Mouse (Mus musculus): Measurements from ENCODE around the gene Zfp385a. TPM values are rescaled to one million over a fixed set of nuclear protein-coding genes. Genes with fewer than 3 reads are reported as not detected.
"Not testable (repeated sequence)": the region's sequence is repeated elsewhere in the genome, so short reads cannot be mapped to it uniquely, and the experiment has no call there.

The Zfp385a gene
- total RNA-seq, 2 experiments from 2014 or later: 12.5 to 13.7 TPM

GRCm38 (mm10) chr15:103299644-103300043 is 40.2 kb downstream of the Zfp385a start:
- intact Hi-C loops (cut with DNase I): loop anchor here (10.0 kb wide), 1 partner anchor 45 kb away; the partner anchor contains the start of gene Nfe2
- DNase-seq (ENCODE audit: low spot score): no peak

DNA sequence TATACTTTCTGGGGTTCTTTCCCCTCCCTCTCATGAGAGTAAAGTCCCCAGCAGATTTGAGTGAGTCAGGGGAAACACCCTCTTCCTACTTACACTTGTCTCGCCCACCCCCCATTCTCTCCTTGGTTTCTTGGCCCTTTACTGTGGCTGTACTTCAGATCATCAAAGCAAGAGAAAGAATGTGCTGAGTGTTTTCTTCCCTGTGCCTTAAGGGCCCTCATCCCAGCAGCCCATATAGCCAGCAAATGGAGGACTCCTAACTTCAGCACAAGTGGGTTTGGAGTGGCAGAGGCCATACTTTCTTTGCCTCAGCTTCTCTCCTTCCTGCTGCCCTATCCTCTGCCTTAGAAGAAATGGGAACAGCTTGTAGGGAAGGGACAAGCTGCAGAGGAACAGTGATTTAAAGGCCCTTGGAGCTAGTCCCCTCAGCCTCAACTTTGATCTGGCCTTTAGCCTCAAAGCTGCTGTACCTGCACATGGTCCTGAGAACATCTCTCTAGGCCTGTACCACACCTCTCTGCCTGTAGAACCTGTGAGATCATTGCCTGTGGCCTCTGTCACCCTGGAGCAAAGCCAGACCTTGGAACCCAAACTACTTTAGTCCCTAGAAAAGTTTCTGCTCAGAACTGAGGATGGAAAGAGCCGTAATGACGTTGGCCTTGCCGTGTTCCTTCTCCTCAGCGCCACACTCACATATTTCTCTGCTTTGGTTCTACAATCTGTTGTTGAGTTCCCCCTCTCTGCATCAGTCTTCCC is 40.9 kb downstream of the Zfp385a start:
- intact Hi-C loops (cut with DNase I): no loop called here
- DNase-seq (ENCODE audit: low spot score): no peak

DNA sequence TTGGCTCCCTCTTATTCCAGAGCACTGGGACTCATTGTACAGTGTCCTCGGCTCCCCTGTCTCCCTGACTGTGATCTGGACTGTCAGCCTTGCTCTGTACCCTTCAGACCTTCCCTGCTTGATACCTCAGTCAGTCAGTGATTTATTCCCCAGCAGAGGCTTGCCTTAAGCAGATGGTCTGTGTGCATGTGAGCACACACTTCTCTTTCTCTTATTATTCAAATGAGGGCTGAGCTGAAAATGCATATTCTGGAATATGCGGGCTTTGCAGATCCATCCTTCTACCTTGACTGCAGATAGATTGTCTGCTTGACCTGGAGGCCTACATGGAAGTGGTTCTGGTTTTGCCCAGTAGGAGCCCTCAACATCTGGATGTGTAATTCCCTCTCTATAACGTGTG is 41.9 kb downstream of the Zfp385a start:
- intact Hi-C loops (cut with DNase I): no loop called here
- no peak for DNase-seq (ENCODE audit: low spot score)

GRCm38 (mm10) chr15:103297313-103297712 is 42.6 kb downstream of the Zfp385a start:
- intact Hi-C loops (cut with DNase I): no loop called here

DNA sequence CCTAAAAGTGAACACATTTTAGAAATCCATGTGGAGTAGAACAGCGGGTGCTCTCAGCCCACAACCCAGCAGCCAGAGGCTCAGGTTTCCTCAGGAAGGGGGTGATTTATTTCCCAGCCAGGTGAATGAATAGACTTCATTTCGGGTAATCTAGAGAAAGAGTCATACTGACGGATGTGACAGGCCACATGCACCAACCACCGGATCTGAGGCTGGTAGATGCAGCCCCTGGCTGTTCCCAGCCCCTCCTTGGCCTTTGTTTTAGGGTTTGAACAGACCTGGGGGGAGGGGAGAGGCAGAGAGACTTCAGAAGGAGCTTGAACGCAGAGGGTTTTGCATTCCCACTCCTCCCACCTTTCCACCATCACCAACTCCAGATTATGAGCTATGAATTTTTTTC is 44.0 kb downstream of the Zfp385a start:
- no peak for DNase-seq (ENCODE audit: low spot score)
- intact Hi-C loops (cut with DNase I): no loop called here

More at GRCm38 (mm10) chr15:103297313-103297712, 42.6 kb downstream of the Zfp385a start:
- no peak for DNase-seq (ENCODE audit: low spot score)

- intact Hi-C loops (cut with DNase I): no loop called here
- no peak for DNase-seq (ENCODE audit: low spot score)
Measured at GRCm38 (mm10) chr15:103294649-103295048, 45.2 kb downstream of the Zfp385a start.

GRCm38 (mm10) chr15:103293375-103293774 is 46.5 kb downstream of the Zfp385a start:
- DNase-seq (ENCODE audit: low spot score): no peak
- intact Hi-C loops (cut with DNase I): no loop called here

DNA sequence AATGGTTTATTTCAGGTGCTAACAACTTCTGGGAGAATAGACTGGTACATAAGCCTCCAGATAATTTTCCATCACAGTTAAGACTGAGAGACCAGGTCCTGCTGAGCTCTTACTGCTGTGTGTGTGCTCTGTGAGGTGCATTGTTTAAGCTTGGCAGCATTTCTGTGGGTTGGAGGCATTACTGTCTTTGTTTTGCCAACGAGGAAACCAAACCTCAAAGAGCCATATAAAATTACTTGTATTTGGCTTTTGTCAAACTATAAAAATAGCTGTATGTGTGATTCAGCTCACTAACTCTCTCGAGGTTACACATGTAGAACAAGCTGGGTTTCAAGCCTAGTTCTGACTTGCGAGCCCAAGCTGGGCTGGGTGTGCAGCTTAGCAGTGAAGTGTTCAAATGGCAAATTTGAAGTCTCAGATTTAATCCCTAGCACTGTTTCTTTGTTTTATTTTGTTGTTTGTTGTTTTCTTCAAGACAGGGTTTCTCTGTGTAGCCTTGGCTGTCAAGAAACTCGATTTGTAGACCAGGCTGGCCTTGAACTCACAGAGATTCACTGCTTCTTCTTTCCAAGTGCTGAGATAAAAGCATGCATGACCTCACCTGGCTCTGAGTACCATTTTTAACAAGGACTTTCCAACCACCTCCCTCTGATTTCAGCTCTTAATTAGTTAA is 47.1 kb downstream of the Zfp385a start:
- intact Hi-C loops (cut with DNase I): no loop called here
- DNase-seq (ENCODE audit: low spot score): no peak

DNA sequence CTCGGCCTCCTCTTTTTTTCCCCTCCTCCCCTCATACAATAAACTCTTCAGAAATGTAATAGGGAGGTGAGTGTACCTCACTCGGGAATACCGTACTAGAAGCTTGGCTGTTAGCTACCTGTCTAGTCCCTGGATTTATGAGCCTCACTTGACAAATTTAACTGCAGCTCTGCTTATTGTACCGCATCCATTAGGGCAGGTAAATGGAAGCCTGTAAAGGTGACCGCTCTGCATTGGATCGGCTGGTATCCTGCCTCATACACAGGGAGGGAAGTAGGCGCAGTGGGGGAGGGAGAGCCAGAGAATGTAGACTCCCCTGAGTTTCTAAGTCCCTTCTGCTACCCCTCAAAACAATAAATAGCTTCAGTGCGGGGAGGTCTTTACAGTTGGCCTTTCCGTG is 49.0 kb downstream of the Zfp385a start:
- intact Hi-C loops (cut with DNase I): no loop called here
- DNase-seq (ENCODE audit: low spot score): no peak

DNA sequence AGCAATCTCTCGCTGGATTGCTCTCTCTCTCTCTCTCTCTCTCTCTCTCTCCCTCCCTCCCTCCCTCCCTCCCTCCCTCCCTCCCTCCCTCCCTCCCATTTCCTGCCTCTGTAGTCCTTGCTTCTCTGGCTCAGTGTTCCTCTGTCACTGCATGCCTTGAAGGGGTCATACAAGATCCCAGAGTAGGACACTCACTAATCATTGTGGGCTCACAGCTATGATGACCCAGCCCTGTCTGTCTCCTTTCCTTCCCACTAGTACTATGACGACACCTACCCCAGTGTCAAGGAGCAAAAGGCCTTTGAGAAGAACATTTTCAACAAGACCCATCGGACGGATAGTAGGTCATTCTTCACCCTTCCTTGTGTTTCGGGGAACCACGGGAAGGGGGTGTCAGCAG is 49.5 kb downstream of the Zfp385a start:
- intact Hi-C loops (cut with DNase I): no loop called here

DNA sequence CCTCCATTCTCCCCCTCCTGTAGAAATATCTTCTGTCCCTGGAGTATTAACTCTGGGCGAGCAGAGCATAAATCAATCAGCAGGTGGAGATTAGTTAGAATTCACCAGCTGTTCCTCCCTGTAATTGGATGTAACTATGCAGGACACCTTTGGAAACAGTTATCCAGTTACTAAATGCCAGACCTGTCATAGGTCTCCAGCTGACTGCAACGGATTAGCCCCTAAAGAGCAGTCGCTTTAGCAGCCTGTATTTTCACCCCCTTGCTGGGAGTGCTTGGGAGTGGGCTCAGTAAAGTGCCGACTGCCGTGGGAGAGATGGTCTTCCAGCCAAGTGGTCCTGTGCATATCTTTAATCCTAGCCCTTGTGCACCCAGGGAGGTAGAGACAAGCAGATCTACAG is 50.3 kb downstream of the Zfp385a start:
- intact Hi-C loops (cut with DNase I): no loop called here
- no peak for DNase-seq (ENCODE audit: low spot score)

More for the DNA sequence above, 49.5 kb downstream of the Zfp385a start:
- no peak for DNase-seq (ENCODE audit: low spot score)

- DNase-seq (ENCODE audit: low spot score): peak; percentile 44
- intact Hi-C loops (cut with DNase I): loop anchor here (2.0 kb wide), 1 partner anchor 21 kb away; no protein-coding TSS in a partner anchor
Measured at GRCm38 (mm10) chr15:103285778-103286417, 54.0 kb downstream of the Zfp385a start.

DNA sequence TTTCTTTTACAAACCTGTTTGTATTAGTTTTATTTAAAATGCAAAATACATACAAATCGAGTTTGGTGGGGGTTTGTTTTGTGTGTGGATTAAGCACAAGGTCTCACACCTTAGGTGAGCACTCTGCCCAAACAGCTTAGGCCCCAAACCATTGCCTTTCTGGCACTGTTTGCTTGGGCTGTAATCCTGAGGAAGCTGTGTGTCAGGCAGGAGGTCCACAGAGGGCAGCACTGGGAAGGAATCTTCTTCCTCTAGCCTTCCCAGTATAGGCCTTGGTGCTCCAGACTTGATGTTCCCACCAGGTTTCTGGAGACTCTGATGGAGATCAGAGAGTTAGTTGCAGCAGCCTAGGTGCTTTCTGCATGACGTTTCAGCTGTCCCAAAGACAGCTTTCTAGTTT is 55.2 kb downstream of the Zfp385a start:
- intact Hi-C loops (cut with DNase I): loop anchor here (2.0 kb wide), 1 partner anchor 22 kb away; no protein-coding TSS in a partner anchor
- DNase-seq (ENCODE audit: low spot score): no peak

- no peak for DNase-seq (ENCODE audit: low spot score)
- intact Hi-C loops (cut with DNase I): loop anchor here (2.0 kb wide), 1 partner anchor 23 kb away; no protein-coding TSS in a partner anchor
Measured at GRCm38 (mm10) chr15:103284066-103284465, 55.8 kb downstream of the Zfp385a start.

DNA sequence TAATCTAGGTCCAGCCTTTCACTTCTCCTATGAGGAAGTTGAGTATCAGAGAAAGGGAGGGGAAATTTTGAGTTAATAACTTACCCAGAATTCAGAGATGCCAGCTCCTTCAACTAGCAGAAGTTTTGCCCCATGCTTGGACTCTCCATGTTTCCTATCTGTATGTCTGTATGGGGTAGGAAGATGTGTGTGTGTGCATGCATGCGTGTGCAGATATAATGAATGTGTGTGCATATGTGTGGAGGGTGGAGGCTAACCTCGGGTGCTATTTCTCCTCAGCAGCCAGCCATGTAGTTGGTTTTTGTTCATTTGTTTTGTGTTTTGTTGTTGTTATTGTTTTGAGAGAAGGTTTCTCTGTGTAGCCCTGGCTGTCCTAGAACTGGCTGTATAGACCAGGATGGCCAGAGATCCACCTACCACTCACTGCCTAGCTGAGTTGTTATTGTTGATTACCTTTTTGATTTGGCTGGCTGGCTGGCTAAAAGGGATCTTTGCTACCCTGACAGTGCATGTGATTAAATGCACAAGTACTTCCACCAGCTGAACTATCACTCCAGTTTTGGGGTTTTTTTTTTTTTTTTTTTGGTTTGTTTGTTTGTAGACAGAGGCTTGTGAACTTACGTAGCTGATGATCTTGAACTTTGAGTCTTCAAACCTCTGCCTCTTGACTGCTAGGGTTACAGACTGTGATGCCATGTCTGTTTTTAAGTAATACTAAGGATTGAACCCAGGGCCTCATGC is 58.3 kb downstream of the Zfp385a start:
- intact Hi-C loops (cut with DNase I): no loop called here
- DNase-seq (ENCODE audit: low spot score): no peak

DNA sequence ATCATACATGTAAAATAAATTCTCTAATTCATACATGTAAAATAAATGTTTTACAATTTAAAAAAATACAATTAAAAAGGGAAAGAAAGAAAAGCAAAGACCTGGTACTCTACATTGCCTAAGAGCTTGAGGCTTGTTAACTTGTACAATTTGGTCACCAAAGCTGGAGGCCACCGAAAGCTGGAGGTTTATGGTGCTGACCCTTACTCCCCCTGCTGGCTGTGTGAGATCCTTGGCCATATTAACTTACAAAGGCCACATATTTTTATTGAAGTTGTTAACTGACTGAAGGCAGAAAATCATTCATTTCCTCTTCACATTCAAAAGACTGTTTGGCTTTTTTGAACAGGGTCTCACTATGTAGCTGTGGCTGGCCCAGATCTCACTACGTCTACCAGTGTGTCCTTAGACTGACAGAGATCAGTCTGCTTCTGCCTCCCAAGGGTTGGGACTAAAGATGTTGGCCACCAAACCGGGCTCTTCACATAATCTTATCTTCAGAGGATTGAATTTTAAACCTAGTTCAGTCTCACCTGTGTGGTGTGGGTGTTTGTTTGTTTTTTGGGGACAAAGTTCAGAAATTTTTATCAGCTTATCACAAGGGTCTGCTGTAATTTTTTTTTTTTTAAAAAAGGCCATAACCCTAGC is 59.0 kb downstream of the Zfp385a start:
- intact Hi-C loops (cut with DNase I): no loop called here
- DNase-seq (ENCODE audit: low spot score): no peak

DNA sequence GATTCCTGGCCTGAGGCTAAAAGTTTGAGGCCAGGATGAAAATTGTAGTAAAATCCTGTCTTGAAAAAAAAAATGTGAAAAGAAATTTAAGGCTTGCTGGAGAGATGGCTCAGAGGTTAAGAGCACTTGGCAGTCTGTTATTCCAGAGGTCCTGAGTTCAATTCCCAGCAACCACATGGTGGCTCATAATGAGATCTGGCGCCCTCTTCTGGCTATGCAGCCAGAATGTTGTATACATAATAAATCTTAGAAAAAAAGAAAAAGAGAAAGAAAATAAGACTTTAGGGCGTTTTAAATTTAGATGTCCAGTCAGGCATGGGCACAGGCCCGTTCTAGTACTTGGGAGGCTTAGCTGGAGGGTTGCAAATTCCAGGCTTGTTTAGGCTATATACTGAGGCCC is 60.1 kb downstream of the Zfp385a start:
- no peak for DNase-seq (ENCODE audit: low spot score)
- intact Hi-C loops (cut with DNase I): loop anchor here (2.0 kb wide), 1 partner anchor 29 kb away; no protein-coding TSS in a partner anchor

- DNase-seq (ENCODE audit: low spot score): no peak
- intact Hi-C loops (cut with DNase I): loop anchor here (2.0 kb wide), 1 partner anchor 27 kb away; no protein-coding TSS in a partner anchor
Measured at GRCm38 (mm10) chr15:103277949-103278348, 61.9 kb downstream of the Zfp385a start.

DNA sequence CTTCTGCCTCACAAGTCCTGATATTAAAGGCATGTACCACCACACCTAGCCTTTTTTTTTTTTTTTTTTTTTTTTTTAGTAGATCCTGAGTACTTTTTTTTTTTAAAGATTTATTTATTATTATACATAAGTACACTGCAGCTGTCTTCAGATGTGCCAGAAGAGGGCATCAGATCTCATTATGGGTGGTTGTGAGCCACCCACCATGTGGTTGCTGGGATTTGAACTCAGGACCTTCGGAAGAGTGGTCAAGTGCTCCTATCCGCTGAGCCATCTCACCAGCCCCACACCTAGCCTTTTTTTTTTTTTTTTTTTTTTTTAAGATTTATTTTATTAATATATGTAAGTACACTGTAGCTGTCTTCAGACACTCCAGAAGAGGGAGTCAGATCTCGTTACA is 64.0 kb downstream of the Zfp385a start:
- DNase-seq (ENCODE audit: low spot score); intact Hi-C loops (cut with DNase I): not testable (repeated sequence)

Data from heart, postnatal 25 days (tissue).